Mouse (Mus musculus) adrenal gland, adult (tissue): Measurements from ENCODE around the gene Phldb1.
"Not testable (repeated sequence)": the region's sequence is repeated elsewhere in the genome, so short reads cannot be mapped to it uniquely, and the experiment has no call there.

ENCODE experiments used
- DNase-seq, 2 experiments: peaks; one replicate each; pipeline ENCODE4 v3.0.0; 2022 to 2023; ENCODE audit warnings: low spot score in 1 of 2; ENCODE audit not compliant: inconsistent age in 2 of 2

The Phldb1 gene

GRCm38 (mm10) chr9:44734524-44735494 is at the start of gene Phldb1:
Gene Phldb1 (minus strand): TSS chr9:44735198.
- peak; percentile 80 to 92 for DNase-seq

- peak; percentile 95 to 98 for DNase-seq
These were observed 38.0 kb upstream of the Phldb1 start for GRCm38 (mm10) chr9:44772750-44773651.

GRCm38 (mm10) chr9:44772392-44772749 is 37.4 kb upstream of the Phldb1 start:
- DNase-seq = no peak

- DNase-seq = no peak
These were observed 36.4 kb upstream of the Phldb1 start for GRCm38 (mm10) chr9:44771376-44771775.

GRCm38 (mm10) chr9:44768029-44768394 is 33.0 kb upstream of the Phldb1 start:
- DNase-seq = not testable (repeated sequence)

GRCm38 (mm10) chr9:44767101-44768028 is 32.4 kb upstream of the Phldb1 start, which contains the start of the genes Arcn1 and Ift46:
Gene Arcn1 (minus strand): TSS chr9:44767845.
Gene Ift46 (plus strand): TSS chr9:44767908.
- DNase-seq = peak; percentile 86 to 96

GRCm38 (mm10) chr9:44760873-44761272 is 25.9 kb upstream of the Phldb1 start:
- DNase-seq = no peak

GRCm38 (mm10) chr9:44748473-44748872 is 13.5 kb upstream of the Phldb1 start:
- peak; percentile 35 to 79 for DNase-seq

GRCm38 (mm10) chr9:44747341-44747740 is 12.3 kb upstream of the Phldb1 start:
- DNase-seq = no peak

- no peak for DNase-seq
These were observed 11.7 kb upstream of the Phldb1 start for GRCm38 (mm10) chr9:44746666-44747065.

GRCm38 (mm10) chr9:44745371-44745770 is 10.4 kb upstream of the Phldb1 start:
- DNase-seq = no peak

- DNase-seq = no peak
These were observed 5.7 kb upstream of the Phldb1 start for GRCm38 (mm10) chr9:44740663-44741192.

- DNase-seq = peak in 1 of 2 experiments; percentile 59
These were observed 2.4 kb upstream of the Phldb1 start for GRCm38 (mm10) chr9:44737240-44737949.

GRCm38 (mm10) chr9:44736301-44736700 is 1.3 kb upstream of the Phldb1 start:
- DNase-seq = no peak

GRCm38 (mm10) chr9:44735886-44736285 is 888 bp upstream of the Phldb1 start:
- DNase-seq = no peak

- peak; percentile 85 to 91 for DNase-seq
These were observed 1.1 kb downstream of the Phldb1 start for GRCm38 (mm10) chr9:44733671-44734523.

- peak in 1 of 2 experiments; percentile 78 for DNase-seq
These were observed 2.0 kb downstream of the Phldb1 start for GRCm38 (mm10) chr9:44732921-44733530.

- no peak for DNase-seq
These were observed 2.9 kb downstream of the Phldb1 start for GRCm38 (mm10) chr9:44732130-44732549.
